Mouse (Mus musculus) spleen, adult 2 months (tissue): ENCODE data around the gene Usf1. TPM values are rescaled to one million over a fixed set of nuclear protein-coding genes. Genes with fewer than 3 reads are reported as not detected.

ENCODE experiments used
- DNase-seq, 2 experiments: peaks; one replicate each; pipeline versions ENCODE4 v3.0.0 to v3.0.0-alpha.2; 2012 to 2021; ENCODE audit warnings: low spot score in 2 of 2, low read depth in 1 of 2
- H3K27ac ChIP-seq: fragments of 200-500 bp; 2 replicates; pipeline ENCODE4 v1.5.1; 2012; ENCODE audit warnings: low read length, inconsistent platforms; ENCODE audit not compliant: insufficient read depth
- H3K27me3 ChIP-seq: fragments of 200-500 bp; 2 replicates; pipeline ENCODE4 v1.6.1; 2012; ENCODE audit warnings: mild to moderate bottlenecking, moderate library complexity, low read length, inconsistent platforms; ENCODE audit not compliant: control insufficient read depth, insufficient read depth
- H3K36me3 ChIP-seq: fragments of 200-500 bp; 2 replicates; pipeline ENCODE4 v1.6.1; 2012; ENCODE audit warnings: mild to moderate bottlenecking, low read length, inconsistent platforms; ENCODE audit not compliant: control insufficient read depth, insufficient read depth
- H3K4me1 ChIP-seq: fragments of 200-500 bp; 2 replicates; pipeline ENCODE4 v1.6.1; 2011; ENCODE audit warnings: inconsistent platforms; ENCODE audit not compliant: control insufficient read depth, insufficient read depth, insufficient read length
- H3K4me3 ChIP-seq: fragments of 200-500 bp; 2 replicates; pipeline ENCODE4 v1.5.1; 2011; ENCODE audit warnings: mild to moderate bottlenecking, inconsistent platforms; ENCODE audit not compliant: insufficient read depth, insufficient read length; ENCODE audit errors: extremely low read depth
- CTCF ChIP-seq: fragments of 200-500 bp; IDR thresholded peaks from 2 replicates; pipeline ENCODE4 v1.5.1; 2011; ENCODE audit warnings: mild to moderate bottlenecking, inconsistent platforms; ENCODE audit not compliant: insufficient read depth, insufficient read length, insufficient replicate concordance; ENCODE audit errors: extremely low read depth
- POLR2A ChIP-seq: fragments of 200-500 bp; IDR thresholded peaks from 2 replicates; pipeline ENCODE4 v1.6.1; 2011; ENCODE audit warnings: low read depth, low read length, inconsistent platforms
- WGBS: fragments of 180-500 bp; shearing (Covaris S2); methylation state at CpG from one replicate; pipeline ENCODE4 v1.1.7; 2018; 5-methylcytosine and 5-hydroxymethylcytosine counted together
- polyA plus RNA-seq: library from polyadenylated mRNA; depleted of rRNA; stranded (reverse); fragments of >200 nt; gene quantifications from 2 replicates; pipeline ENCODE4 v1.2.3, GENCODE M21; 2012; rRNA removed

Gene Usf1
- polyA plus RNA-seq, 1 experiment, result 130 TPM

GRCm38 (mm10) chr1:171459791-171460190 lies 48.7 kb downstream of the Usf1 start:
- DNase-seq, result no peak
- H3K4me3 ChIP-seq, result no peak overlapping the region
- TF ChIP-seq POLR2A (no peak), CTCF (no peak)
- 74% methylated on average over 5 of the region's 5 CpGs for WGBS
- no peaks in the 10 kb centered on the region for H3K27me3 ChIP-seq
- no peak overlapping the region for H3K27ac ChIP-seq
- H3K36me3 ChIP-seq, result no peaks in the 10 kb centered on the region
- no peaks in the 10 kb centered on the region for H3K4me1 ChIP-seq

- WGBS, result 91% methylated on average over 22 of the region's 22 CpGs
- TF ChIP-seq CTCF (no peak), POLR2A (no peak)
- Histone ChIP-seq H3K4me3 (no peak overlapping the region), H3K27me3 (no peaks in the 10 kb centered on the region), H3K4me1 (no peaks in the 10 kb centered on the region; the same call in 1 of the 2 replicates), H3K36me3 (no peaks in the 10 kb centered on the region), H3K27ac (no peak overlapping the region)
- DNase-seq, result no peak
These were observed 49.7 kb downstream of the Usf1 start for GRCm38 (mm10) chr1:171460551-171461503.

DNA sequence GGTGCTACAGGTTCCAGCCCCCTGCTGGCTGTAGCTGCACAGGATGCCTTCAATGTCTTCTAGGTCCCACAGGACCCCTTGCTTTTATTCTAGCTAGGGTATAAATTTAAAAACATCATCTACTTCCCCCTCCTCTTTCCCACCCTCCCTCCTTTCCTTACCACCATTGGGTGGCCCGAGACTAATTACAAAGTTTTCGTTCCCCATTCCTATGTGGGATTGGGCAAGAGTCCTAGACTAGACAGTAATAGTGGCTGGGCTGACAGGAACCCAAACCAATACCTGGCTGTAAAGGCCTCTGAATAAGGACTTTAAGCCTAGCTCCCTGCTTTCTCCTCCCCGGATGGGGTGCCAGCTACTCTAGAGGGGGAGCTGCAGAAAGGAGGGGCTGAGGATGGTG lies 52.0 kb downstream of the Usf1 start:
- Histone ChIP-seq H3K27me3 (no peaks in the 10 kb centered on the region), H3K27ac (no peak overlapping the region), H3K4me3 (no peak overlapping the region), H3K36me3 (no peaks in the 10 kb centered on the region), H3K4me1 (no peaks in the 10 kb centered on the region; the same call in 1 of the 2 replicates)
- DNase-seq, result no peak
- 85% methylated on average over 3 of the region's 3 CpGs for WGBS
- TF ChIP-seq CTCF (no peak), POLR2A (no peak)

GRCm38 (mm10) chr1:171465749-171466412 lies 54.8 kb downstream of the Usf1 start:
- no peaks in the 10 kb centered on the region for H3K27me3 ChIP-seq
- H3K4me3 ChIP-seq, result no peak overlapping the region
- peak overlapping the region; percentile 34; the same call in 1 of the 2 replicates for H3K27ac ChIP-seq
- no peak for DNase-seq
- 86% methylated on average over 5 of the region's 5 CpGs for WGBS
- no peaks in the 10 kb centered on the region; the same call in 1 of the 2 replicates for H3K4me1 ChIP-seq
- H3K36me3 ChIP-seq, result no peaks in the 10 kb centered on the region
- no peak for TF ChIP-seq POLR2A

DNA sequence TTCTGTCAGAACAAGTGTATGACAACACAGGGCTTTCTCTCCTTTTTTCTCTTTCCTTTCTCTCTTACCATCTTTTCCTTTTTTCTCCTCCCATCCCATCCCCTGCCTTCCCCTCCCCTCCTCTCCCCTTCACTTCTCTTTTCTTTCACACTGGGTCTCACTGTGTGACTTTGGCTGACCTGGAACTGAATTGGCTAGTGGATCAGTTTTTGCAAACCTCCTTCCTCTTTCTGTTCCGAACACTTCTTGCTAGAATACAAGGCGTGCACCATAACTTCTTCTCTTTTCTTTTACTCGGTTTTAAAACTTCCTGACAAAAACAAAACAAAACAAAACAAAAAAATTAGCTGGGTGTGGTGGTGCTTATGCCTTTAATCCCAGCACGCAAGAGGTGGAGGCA lies 55.5 kb downstream of the Usf1 start:
- Histone ChIP-seq H3K36me3 (no peaks in the 10 kb centered on the region), H3K27ac (peak overlapping the region; percentile 52), H3K4me1 (no peaks in the 10 kb centered on the region; the same call in 1 of the 2 replicates), H3K27me3 (no peaks in the 10 kb centered on the region), H3K4me3 (peak overlapping the region; percentile 31; the same call in 1 of the 2 replicates)
- WGBS, result 9% methylated on average over 4 of the region's 4 CpGs
- DNase-seq, result no peak
- TF ChIP-seq POLR2A (no peak), CTCF (no peak)

Other genes with a start within 250 kb of the Usf1 start
- 3.8 and 4.4 TPM in 2 replicates for gene Pcp4l1, start 215.0 kb upstream of the Usf1 start, polyA plus RNA-seq
- gene Nr1i3, start 197.3 kb upstream of the Usf1 start, polyA plus RNA-seq, result not detected in 2 replicates
- 17.5 and 20.3 TPM in 2 replicates for gene Tomm40l, start 188.8 kb upstream of the Usf1 start, polyA plus RNA-seq
- 1.2 and 1.8 TPM in 2 replicates for gene Apoa2, start 186.3 kb upstream of the Usf1 start, polyA plus RNA-seq
- 237 and 307 TPM in 2 replicates for gene Fcer1g, start 176.9 kb upstream of the Usf1 start, polyA plus RNA-seq
- gene Adamts4, start 160.9 kb upstream of the Usf1 start, polyA plus RNA-seq, result 0.63 and 0.64 TPM in 2 replicates
- gene Ndufs2, start 159.9 kb upstream of the Usf1 start, polyA plus RNA-seq, result 52.4 and 59.6 TPM in 2 replicates
- 59.5 and 67.8 TPM in 2 replicates for gene B4galt3, start 141.0 kb upstream of the Usf1 start, polyA plus RNA-seq
- gene Ppox, start 130.1 kb upstream of the Usf1 start, polyA plus RNA-seq, result 64.6 and 66.0 TPM in 2 replicates
- gene Usp21, start 123.3 kb upstream of the Usf1 start, polyA plus RNA-seq, result 40.9 and 46.4 TPM in 2 replicates
- 9.8 and 11.1 TPM in 2 replicates for gene Ufc1, start 116.3 kb upstream of the Usf1 start, polyA plus RNA-seq
- gene Dedd, start 82.2 kb upstream of the Usf1 start, polyA plus RNA-seq, result 25.7 and 29.3 TPM in 2 replicates
- 22.6 and 25.9 TPM in 2 replicates for gene Nit1, start 65.7 kb upstream of the Usf1 start, polyA plus RNA-seq
- gene Pfdn2, start 65.6 kb upstream of the Usf1 start, polyA plus RNA-seq, result 8.5 TPM in 2 replicates
- 0.20 and 0.62 TPM in 2 replicates for gene Klhdc9, start 50.5 kb upstream of the Usf1 start, polyA plus RNA-seq
- 1.4 and 2.0 TPM in 2 replicates for gene Nectin4, start 41.2 kb upstream of the Usf1 start, polyA plus RNA-seq
- 79.5 and 88.3 TPM in 2 replicates for gene Arhgap30, start 22.4 kb upstream of the Usf1 start, polyA plus RNA-seq
- gene Tstd1, start 7.6 kb downstream of the Usf1 start, polyA plus RNA-seq, result 3.1 and 4.1 TPM in 2 replicates
- gene F11r, start 26.2 kb downstream of the Usf1 start, polyA plus RNA-seq, result 8.8 and 9.6 TPM in 2 replicates
- gene Alyref2, start 92.2 kb downstream of the Usf1 start, polyA plus RNA-seq, result 5.1 and 6.7 TPM in 2 replicates
- gene Itln1, start 124.0 kb downstream of the Usf1 start, polyA plus RNA-seq, result 1.3 TPM in 1 of 2 replicates, not detected in the other
- 5.7 and 6.8 TPM in 2 replicates for gene Cd244a, start 147.9 kb downstream of the Usf1 start, polyA plus RNA-seq
- gene Ly9, start 196.1 kb downstream of the Usf1 start, polyA plus RNA-seq, result 23.8 and 27.7 TPM in 2 replicates
- 9.6 and 12.3 TPM in 2 replicates for gene Slamf7, start 241.7 kb downstream of the Usf1 start, polyA plus RNA-seq